Mouse (Mus musculus) T-cell, adult 2 months (primary cell): ENCODE measurements at regions not wholly inside any gene's neighbourhood (a gene's known extent, or its start where the extent isn't known, plus 50 kb on each side); places are given as distances from the start of the nearest gene placed in this dataset.

Source experiments
- DNase-seq: peaks from one replicate; pipeline ENCODE4 v3.0.0; 2022; ENCODE audit warnings: low spot score

- no peak for DNase-seq
Observed at GRCm38 (mm10) chr9:52298329-52298728, 130.0 kb upstream of the Zc3h12c start.

GRCm38 (mm10) chr9:52294699-52295098 is 126.3 kb upstream of the Zc3h12c start:
- DNase-seq, result no peak

- DNase-seq, result no peak
Observed at GRCm38 (mm10) chr9:52289069-52289468, 120.7 kb upstream of the Zc3h12c start.

GRCm38 (mm10) chr9:52287761-52288275 is 119.4 kb upstream of the Zc3h12c start:
- no peak for DNase-seq

GRCm38 (mm10) chr9:52287246-52287651 is 118.9 kb upstream of the Zc3h12c start:
- DNase-seq, result no peak

- no peak for DNase-seq
Observed at GRCm38 (mm10) chr9:52286104-52286503, 117.7 kb upstream of the Zc3h12c start.

GRCm38 (mm10) chr9:52283558-52283957 is 115.2 kb upstream of the Zc3h12c start:
- no peak for DNase-seq

GRCm38 (mm10) chr9:52280995-52281394 is 112.6 kb upstream of the Zc3h12c start:
- DNase-seq, result no peak

- no peak for DNase-seq
Observed at GRCm38 (mm10) chr9:52280556-52280955, 112.2 kb upstream of the Zc3h12c start.

GRCm38 (mm10) chr9:52278701-52279023 is 110.3 kb upstream of the Zc3h12c start:
- no peak for DNase-seq

- DNase-seq, result no peak
Observed at GRCm38 (mm10) chr9:52277954-52278700, 109.8 kb upstream of the Zc3h12c start.

GRCm38 (mm10) chr9:52273994-52274393 is 105.6 kb upstream of the Zc3h12c start:
- DNase-seq, result no peak

- no peak for DNase-seq
Observed at GRCm38 (mm10) chr9:52272668-52273067, 104.3 kb upstream of the Zc3h12c start.

GRCm38 (mm10) chr9:52271345-52272116 is 103.2 kb upstream of the Zc3h12c start:
- no peak for DNase-seq

- DNase-seq, result no peak
Observed at GRCm38 (mm10) chr9:52261538-52261937, 93.2 kb upstream of the Zc3h12c start.

- DNase-seq, result no peak
Observed at GRCm38 (mm10) chr9:52259459-52259858, 91.1 kb upstream of the Zc3h12c start.

GRCm38 (mm10) chr9:52255692-52256091 is 87.3 kb upstream of the Zc3h12c start:
- no peak for DNase-seq

- no peak for DNase-seq
Observed at GRCm38 (mm10) chr9:52254475-52254874, 86.1 kb upstream of the Zc3h12c start.

- no peak for DNase-seq
Observed at GRCm38 (mm10) chr9:52251455-52251854, 83.1 kb upstream of the Zc3h12c start.

GRCm38 (mm10) chr9:52246712-52247111 is 78.3 kb upstream of the Zc3h12c start:
- no peak for DNase-seq

- DNase-seq, result no peak
Observed at GRCm38 (mm10) chr9:52244081-52244480, 75.7 kb upstream of the Zc3h12c start.

GRCm38 (mm10) chr9:52243032-52243431 is 74.7 kb upstream of the Zc3h12c start:
- no peak for DNase-seq

- no peak for DNase-seq
Observed at GRCm38 (mm10) chr9:52241577-52241976, 73.2 kb upstream of the Zc3h12c start.
